Mouse (Mus musculus): ENCODE results near the gene Crocc2. TPM values are rescaled to one million over a fixed set of nuclear protein-coding genes. Genes with fewer than 3 reads are reported as not detected.
"Not testable (repeated sequence)": the region's sequence is repeated elsewhere in the genome, so short reads cannot be mapped to it uniquely, and the experiment has no call there.

Crocc2 gene
- total RNA-seq, 2 experiments from 2014 or later, result not detected

DNA sequence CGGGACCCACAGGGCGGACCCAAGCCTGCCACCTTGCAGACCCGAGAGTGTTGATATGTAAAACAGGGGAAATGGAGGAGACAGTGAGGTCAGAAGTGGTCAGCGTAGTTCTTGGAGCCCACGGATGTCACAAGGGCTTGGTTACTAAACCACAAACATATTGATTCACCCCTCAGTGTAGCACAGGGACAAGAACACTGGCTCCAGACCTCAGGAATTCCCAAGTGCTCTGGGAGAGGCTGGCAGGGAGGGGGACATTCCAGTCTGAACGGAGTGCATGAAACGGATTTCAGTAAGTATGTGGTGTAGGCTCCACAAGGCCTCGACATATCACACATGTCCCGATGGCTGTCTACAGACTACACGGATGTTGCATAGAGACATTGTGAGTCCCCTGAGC, 6.6 kb upstream of the Crocc2 start:
- no peak for DNase-seq

GRCm38 (mm10) chr1:93162588-93162987, 5.9 kb upstream of the Crocc2 start:
- no peak for DNase-seq

- no peak for DNase-seq
These were observed 3.1 kb upstream of the Crocc2 start for GRCm38 (mm10) chr1:93165447-93165846.

DNA sequence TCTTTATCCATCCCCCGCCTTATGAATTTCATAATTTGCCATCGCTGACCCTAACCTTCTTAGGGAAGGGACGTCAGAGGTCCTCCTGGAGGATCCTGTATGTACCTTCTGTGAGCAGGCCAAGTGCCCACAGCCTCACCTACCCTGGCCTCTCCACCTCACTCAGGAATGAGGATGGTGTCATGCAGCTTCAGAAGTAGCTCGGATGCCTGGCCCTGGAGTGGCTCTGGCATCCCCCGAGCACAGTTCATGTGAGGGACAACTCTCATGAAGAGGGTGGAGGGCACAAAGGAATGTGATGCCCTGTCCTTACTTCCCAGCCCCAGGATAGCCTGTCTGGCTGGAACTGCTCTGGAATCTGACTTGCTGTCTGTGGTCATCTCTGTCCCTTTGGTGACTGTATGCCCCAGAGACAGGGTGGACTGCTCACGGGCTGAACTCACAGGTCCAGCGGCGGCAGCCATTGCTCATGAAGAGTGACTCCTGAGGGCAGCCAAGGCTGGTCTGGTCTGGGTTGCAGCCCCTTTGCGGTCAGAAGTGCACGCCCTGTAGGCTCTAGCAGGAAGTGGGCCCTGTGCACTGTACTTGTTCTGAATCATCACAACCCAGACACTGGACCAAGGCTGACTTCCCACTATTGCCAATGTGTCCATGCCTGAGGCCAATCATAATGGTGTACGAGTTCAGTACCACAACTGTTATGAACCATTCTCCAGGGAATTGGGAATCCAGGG, 2.0 kb upstream of the Crocc2 start:
- DNase-seq, result no peak

GRCm38 (mm10) chr1:93173665-93174064, 5.1 kb downstream of the Crocc2 start:
- DNase-seq, result no peak

DNA sequence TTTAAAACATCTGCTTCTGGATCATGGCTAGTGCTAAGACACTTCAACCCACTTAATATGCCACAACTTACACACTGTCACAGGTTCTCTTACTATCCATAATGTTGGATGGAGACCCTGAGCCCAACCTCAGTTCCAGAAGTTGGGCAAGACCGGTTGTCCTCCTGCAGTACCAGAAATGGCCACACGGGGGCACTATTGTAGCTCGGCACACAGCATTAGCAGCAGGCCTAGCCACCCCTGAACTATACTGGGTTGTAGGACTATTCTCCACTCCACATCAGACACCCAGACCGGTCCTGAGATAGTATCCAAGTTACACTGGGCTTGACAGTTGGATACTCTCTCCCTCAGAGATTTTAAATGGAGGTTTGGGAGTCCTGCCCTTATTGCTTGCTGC, 5.9 kb downstream of the Crocc2 start:
- DNase-seq, result peak; percentile 35

DNA sequence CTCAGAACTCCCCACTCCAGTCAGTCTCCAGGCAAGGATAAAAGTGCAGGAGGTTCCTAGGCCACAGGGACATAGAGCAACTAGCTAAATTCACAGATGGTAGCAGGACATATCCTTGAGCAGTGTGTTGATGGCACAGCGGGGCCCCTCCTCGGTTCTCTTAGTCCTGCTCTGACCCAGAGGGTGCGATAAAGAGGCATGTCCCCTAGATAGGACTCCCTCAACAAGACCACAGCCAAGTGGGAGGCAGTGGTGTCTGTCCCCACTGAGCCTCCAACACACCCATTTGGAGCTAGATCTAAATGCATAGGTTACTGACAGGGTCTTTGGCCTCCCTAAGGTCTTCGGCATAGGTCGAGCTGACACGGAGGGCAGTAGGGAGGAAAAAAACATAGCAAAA, 7.3 kb downstream of the Crocc2 start:
- DNase-seq, result no peak

DNA sequence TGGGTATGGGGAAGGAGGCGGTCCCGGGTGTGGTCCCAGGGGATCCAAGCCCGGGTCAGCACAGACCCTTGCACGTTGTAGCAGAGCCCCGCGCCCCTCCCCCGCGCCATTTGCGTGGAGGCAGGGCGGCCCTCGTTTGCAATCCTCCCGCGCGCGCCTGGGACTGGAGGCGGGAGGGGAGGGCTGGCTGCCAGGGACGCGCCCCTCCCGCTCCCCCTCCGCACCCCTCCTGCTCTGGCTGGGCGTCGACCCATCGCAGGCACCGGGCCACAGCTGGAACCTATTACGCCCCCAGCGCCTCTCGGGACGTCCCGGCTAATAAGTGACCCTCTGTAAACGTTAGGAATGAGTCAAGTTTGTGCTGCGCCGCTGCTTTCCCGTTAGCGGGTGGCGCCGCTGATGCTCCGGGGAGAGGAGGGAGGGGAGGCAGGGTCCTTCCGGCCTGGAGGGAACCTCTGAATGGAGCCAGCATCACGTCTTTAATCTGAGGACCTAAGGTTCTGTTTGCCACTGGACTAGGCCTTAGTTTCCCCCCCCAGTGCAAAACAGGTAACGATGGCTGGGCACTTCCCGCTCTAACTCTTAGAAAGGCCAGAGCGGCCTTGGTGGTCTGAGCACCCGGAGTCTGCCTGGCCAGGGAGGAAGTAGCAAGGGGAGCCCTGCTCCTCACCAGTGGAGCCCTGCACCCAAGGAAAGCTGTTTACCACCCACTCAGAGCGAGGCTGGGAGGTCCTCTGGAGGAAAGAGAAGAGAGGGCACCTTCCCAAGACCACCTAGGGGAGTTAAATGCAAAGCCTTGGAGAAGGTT, 8.2 kb downstream of the Crocc2 start:
- DNase-seq, result peak; percentile 71

GRCm38 (mm10) chr1:93182281-93182680, 13.8 kb downstream of the Crocc2 start:
- DNase-seq, result no peak

- DNase-seq, result no peak
These were observed 15.7 kb downstream of the Crocc2 start for GRCm38 (mm10) chr1:93184071-93184828.

- no peak for DNase-seq
These were observed 22.3 kb downstream of the Crocc2 start for GRCm38 (mm10) chr1:93190726-93191305.

- DNase-seq, result no peak
These were observed 26.4 kb downstream of the Crocc2 start for GRCm38 (mm10) chr1:93194961-93195360.

DNA sequence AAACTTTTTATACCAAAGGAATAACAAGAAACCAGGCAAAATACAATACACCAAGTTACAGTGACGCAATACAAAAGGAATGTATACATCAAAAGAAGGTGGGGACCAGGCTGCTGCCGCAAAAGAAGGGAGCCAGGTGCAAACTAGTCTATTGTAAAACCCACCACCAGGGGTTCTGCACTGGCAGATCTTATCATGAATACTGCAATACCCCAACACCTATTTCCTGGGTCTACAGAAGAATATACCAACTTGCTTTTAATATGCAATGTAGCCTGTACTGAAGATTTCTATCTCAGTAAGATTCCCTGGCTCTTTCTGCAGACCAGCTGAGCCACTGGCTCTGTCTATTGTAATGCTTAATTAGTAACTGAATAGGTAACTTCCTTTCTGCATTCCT, 28.9 kb downstream of the Crocc2 start:
- not testable (repeated sequence) for DNase-seq

- no peak for DNase-seq
These were observed 29.4 kb downstream of the Crocc2 start for GRCm38 (mm10) chr1:93197916-93198315.

DNA sequence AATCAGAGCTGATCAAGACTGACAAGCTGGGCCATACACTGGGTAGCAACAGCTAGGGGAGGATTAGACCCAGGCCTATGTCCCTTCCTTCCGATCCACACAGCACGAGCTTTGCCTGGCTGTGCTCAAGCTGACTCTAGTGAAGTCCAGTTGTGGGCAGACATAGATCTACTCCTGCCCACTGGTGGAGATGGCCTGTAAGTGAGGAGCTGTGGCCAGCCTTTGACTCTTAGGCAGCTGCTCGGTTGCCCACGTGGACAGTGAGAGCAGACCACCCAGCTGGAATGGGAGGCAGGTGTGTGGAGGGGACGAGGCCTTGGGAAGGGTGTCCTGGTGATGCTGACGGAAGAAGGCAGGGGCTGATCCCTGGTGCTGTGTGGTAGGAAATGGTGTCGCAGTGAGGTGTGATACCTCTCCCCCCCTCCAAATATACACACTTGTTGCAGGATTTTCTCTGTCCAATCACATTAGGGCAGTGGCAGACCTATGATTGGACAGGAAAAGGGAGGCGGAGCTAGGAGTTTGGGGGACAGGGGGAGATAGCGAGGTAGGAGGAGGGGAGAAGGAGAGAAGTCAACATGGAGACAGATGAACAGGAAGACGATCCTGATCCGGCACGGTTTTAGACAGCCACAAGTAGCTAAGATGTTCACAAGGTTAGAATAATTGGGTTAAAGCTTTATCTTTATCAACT, 37.9 kb downstream of the Crocc2 start:
- DNase-seq, result no peak

GRCm38 (mm10) chr1:93207536-93208064, 39.1 kb downstream of the Crocc2 start:
- no peak for DNase-seq

DNA sequence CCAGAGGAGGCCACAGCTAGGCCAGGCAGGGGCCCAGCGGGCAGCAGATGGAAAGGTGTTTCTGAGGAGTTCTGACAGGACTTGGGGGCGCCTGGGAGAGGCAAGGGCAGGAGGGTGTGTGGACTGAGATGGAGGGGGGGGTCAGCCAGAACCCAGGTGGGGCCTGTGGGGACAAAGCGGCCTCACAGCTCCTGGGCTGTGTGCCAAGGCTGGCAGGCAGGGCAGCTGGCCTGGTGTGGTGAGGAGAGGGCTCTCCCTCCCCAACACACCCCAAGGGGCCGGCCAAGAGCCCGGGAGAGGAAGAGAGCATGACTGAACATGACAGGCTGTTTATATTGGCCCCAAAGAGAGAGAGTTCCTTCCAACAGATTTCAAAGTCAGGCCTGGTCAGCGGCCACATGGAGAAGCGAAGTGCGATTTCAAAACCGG, 41.7 kb downstream of the Crocc2 start:
- DNase-seq, result peak; percentile 67

- no peak for DNase-seq
These were observed 42.5 kb downstream of the Crocc2 start for GRCm38 (mm10) chr1:93211019-93211418.

DNA sequence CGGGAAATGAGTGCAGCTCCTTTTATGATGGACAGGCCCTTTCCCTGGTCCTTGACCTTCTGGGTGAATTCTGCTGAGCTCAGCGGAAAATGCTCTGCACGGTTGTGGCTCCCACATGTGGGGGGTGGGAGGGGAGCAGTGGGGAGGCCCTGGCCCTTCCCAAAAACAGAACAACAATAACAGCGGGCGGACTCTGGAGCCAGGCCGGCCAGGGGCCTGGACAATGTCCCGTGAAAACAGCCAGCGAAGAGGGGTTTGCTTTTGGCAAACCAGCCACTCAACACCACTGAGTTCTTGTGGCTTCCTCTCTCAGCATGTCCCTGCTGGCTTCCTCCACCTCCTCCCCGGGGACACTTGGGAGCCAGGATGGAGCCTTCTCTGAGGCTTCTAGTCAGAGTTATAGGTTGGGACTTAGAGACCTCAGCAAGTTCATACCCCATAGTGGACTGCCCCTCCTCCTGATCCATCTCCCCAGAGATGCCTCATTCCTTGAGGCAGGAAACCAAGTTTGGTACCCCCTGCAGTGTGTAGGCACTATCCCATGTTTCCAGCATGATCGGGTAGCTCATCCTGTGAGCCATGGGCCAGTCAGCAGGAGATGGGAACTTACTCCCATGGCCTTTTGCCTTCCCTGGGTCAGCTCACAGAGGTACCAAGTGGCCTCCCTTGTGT, 43.2 kb downstream of the Crocc2 start:
- peak; percentile 50 for DNase-seq

GRCm38 (mm10) chr1:93212441-93212840, 43.9 kb downstream of the Crocc2 start:
- no peak for DNase-seq

DNA sequence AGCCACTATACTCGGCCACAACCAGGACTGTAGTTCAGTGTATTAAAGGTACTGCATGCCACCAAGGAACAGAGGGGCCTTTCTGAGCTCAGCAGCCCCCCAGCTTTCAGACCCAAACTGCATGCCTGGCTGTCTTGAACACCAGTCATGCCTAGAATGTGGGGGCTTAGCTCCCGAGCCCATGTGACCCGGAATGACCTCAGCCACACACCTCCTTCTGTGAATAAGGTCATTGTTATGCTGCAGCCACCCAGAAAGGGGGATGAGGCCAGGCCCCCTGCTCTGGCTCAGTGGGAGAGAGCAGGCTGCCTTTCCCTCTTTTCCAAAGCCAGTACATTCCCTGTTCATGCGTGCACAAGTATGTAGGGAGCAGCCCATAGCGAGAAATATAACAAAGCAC, 46.1 kb downstream of the Crocc2 start:
- DNase-seq, result no peak

All from gastrocnemius, postnatal 25 days (tissue).